In genomic region chr2:109281341-109281690, GRCm38 (mm10) we compare ENCODE assay signal across 7 mouse cellular contexts. TPM values are rescaled to one million over a fixed set of nuclear protein-coding genes. Genes with fewer than 3 reads are reported as not detected.
DNase-seq lines count a peak whose midpoint lies in the region; ATAC-seq and TF ChIP-seq lines count a peak whose summit lies in the region.

No protein-coding gene starts in this region.

- peaks cover 10% of the 10 kb centered on the region; the same call in 1 of the 2 replicates for H3K4me1 ChIP-seq in lung, embryonic 16.5 days (replicated peaks; ENCODE audit: control insufficient read depth, insufficient read depth, low read length)
- H3K4me1 ChIP-seq in embryonic fibroblast, embryonic 13.5 days (ENCODE audit: control insufficient read depth, insufficient read depth, low read length) = no peaks in the 10 kb centered on the region
- H3K4me1 ChIP-seq in limb, embryonic 13.5 days = peaks cover 14% of the 10 kb centered on the region
- peaks cover 2% of the 10 kb centered on the region; the same call in 1 of the 2 replicates for H3K4me1 ChIP-seq in small intestine, adult 2 months (ENCODE audit: control insufficient read depth, insufficient read depth, insufficient read length, low read length)

- WGBS in lung, embryonic 16.5 days = 0% methylated on average over 1 of the region's 1 CpGs
- 0% methylated on average over 1 of the region's 1 CpGs for WGBS in limb, embryonic 13.5 days
- WGBS in small intestine, adult 2 months = 0% methylated on average over 1 of the region's 1 CpGs

- H3K9ac ChIP-seq in lung, embryonic 16.5 days (ENCODE audit: low read length) = peak overlapping the region; percentile 73
- H3K9ac ChIP-seq in limb, embryonic 13.5 days = peak overlapping the region; percentile 79

- no peak for TF ChIP-seq CTCF in embryonic fibroblast, embryonic 13.5 days (IDR thresholded peaks at IDR 0.05; ENCODE audit: borderline replicate concordance, insufficient read depth, low read length)
- TF ChIP-seq CTCF in small intestine, adult 2 months (IDR thresholded peaks at IDR 0.05; ENCODE audit: extremely low read depth, insufficient read length, insufficient replicate concordance, low read depth, low read length) = no peak

- peak overlapping the region; percentile 65 for H3K4me3 ChIP-seq in lung, embryonic 16.5 days (ENCODE audit: low read length)
- H3K4me3 ChIP-seq in embryonic fibroblast, embryonic 13.5 days (ENCODE audit: insufficient read depth, low read length) = peak overlapping the region; percentile 77
- H3K4me3 ChIP-seq in limb, embryonic 13.5 days = peak overlapping the region; percentile 73
- peak overlapping the region; percentile 85 for H3K4me3 ChIP-seq in small intestine, adult 2 months (ENCODE audit: low read depth, low read length)

- no peak for ATAC-seq in lung, embryonic 16.5 days (ENCODE audit: low read depth)
- ATAC-seq in limb, embryonic 13.5 days (ENCODE audit: low FRiP score, low read depth) = no peak

- DNase-seq in lung, adult 18-20 months = no peak
- no peak for DNase-seq in right cerebral cortex, postnatal 36 days (ENCODE audit: low spot score in 2 of 2)
- DNase-seq in cerebellum, postnatal 14 days = no peak

- no peaks in the 10 kb centered on the region for H3K36me3 ChIP-seq in lung, embryonic 16.5 days (ENCODE audit: control insufficient read depth, insufficient read depth, low read length)
- no peaks in the 10 kb centered on the region for H3K36me3 ChIP-seq in limb, embryonic 13.5 days
- no peaks in the 10 kb centered on the region for H3K36me3 ChIP-seq in small intestine, adult 2 months (ENCODE audit: control insufficient read depth, insufficient read depth, low read length)

- TF ChIP-seq POLR2A in embryonic fibroblast, embryonic 13.5 days (IDR thresholded peaks at IDR 0.05; ENCODE audit: low read depth, low read length) = no peak
- no peak for TF ChIP-seq POLR2A in small intestine, adult 2 months (IDR thresholded peaks at IDR 0.05; ENCODE audit: low read depth, low read length)

- no peaks in the 10 kb centered on the region for H3K27me3 ChIP-seq in lung, embryonic 16.5 days (ENCODE audit: control insufficient read depth, insufficient read depth, low read depth, low read length)
- H3K27me3 ChIP-seq in limb, embryonic 13.5 days = no peaks in the 10 kb centered on the region
- H3K27me3 ChIP-seq in small intestine, adult 2 months (ENCODE audit: control insufficient read depth, insufficient read depth, low read length) = no peaks in the 10 kb centered on the region

- no peaks in the 10 kb centered on the region for H3K9me3 ChIP-seq in lung, embryonic 16.5 days (ENCODE audit: control insufficient read depth, low read length)
- no peaks in the 10 kb centered on the region for H3K9me3 ChIP-seq in limb, embryonic 13.5 days

- H3K27ac ChIP-seq in lung, embryonic 16.5 days (ENCODE audit: low read length) = peak overlapping the region; percentile 73
- H3K27ac ChIP-seq in embryonic fibroblast, embryonic 13.5 days (ENCODE audit: insufficient read depth, low read length) = no peak overlapping the region
- H3K27ac ChIP-seq in limb, embryonic 13.5 days = 0 out of 2 replicates have a peak overlapping the region, but pooled peaks have one; percentile 65
- H3K27ac ChIP-seq in small intestine, adult 2 months (ENCODE audit: insufficient read depth, low read depth, low read length) = no peak overlapping the region

- peak overlapping the region; percentile 76 for H3K4me2 ChIP-seq in lung, embryonic 16.5 days (ENCODE audit: low read depth, low read length)
- H3K4me2 ChIP-seq in limb, embryonic 13.5 days (replicated peaks) = peak overlapping the region; percentile 77

RNA-seq across cellular contexts. Expression of gene Mettl15, which starts 0.8 kb away (rescaled TPM):
- 14.5 and 15.1 TPM in 2 replicates for polyA plus RNA-seq in lung, embryonic 16.5 days (2015; fragmentation: Nextera tagmentation; extraction: Ambion mirVana)
- 6.0 and 10.3 TPM in 2 replicates for polyA plus RNA-seq in embryonic fibroblast, embryonic 13.5 days (2011; ENCODE audit: insufficient read length, low read depth, missing spikeins)
- polyA plus RNA-seq in limb, embryonic 13.5 days (2015; fragmentation: Nextera tagmentation; extraction: Ambion mirVana) = 7.7 and 9.7 TPM in 2 replicates
- 0.41 and 0.62 TPM in 2 replicates for polyA plus RNA-seq in small intestine, adult 2 months (2012; rRNA removed)

RNA-seq across cellular contexts. Expression of gene Kif18a, which starts 0.8 kb away (rescaled TPM):
- 20.8 and 22.3 TPM in 2 replicates for polyA plus RNA-seq in lung, embryonic 16.5 days (2015; fragmentation: Nextera tagmentation; extraction: Ambion mirVana)
- polyA plus RNA-seq in embryonic fibroblast, embryonic 13.5 days (2011; ENCODE audit: insufficient read length, low read depth, missing spikeins) = 7.5 and 11.0 TPM in 2 replicates
- 20.9 and 22.6 TPM in 2 replicates for polyA plus RNA-seq in limb, embryonic 13.5 days (2015; fragmentation: Nextera tagmentation; extraction: Ambion mirVana)
- 0.09 TPM in 2 replicates for polyA plus RNA-seq in small intestine, adult 2 months (2012; rRNA removed)

Comparison
In these comparisons a context has a peak if more than half of its experiments do, and no peak if none do; other contexts are left out.
1. H3K27ac ChIP-seq: peak in lung, embryonic 16.5 days (single experiment) and limb, embryonic 13.5 days (single experiment); none in embryonic fibroblast, embryonic 13.5 days (single experiment) and small intestine, adult 2 months (single experiment).
2. Peak in every context shown above with its lines, with median percentiles within 50 percentile points of each other: H3K4me3 ChIP-seq.